Mouse (Mus musculus) spleen, adult 2 months (tissue): Measurements from ENCODE around the gene Perp.

Experiments
- CTCF ChIP-seq: fragments of 200-500 bp; IDR thresholded peaks from 2 replicates; pipeline ENCODE4 v1.5.1; 2011; ENCODE audit warnings: mild to moderate bottlenecking, inconsistent platforms; ENCODE audit not compliant: insufficient read depth, insufficient read length, insufficient replicate concordance; ENCODE audit errors: extremely low read depth
- POLR2A ChIP-seq: fragments of 200-500 bp; IDR thresholded peaks from 2 replicates; pipeline ENCODE4 v1.6.1; 2011; ENCODE audit warnings: low read depth, low read length, inconsistent platforms

- TF ChIP-seq CTCF, result no peak
- TF ChIP-seq POLR2A, result no peak
Observed at GRCm38 (mm10) chr10:18857244-18857643, 12.4 kb downstream of the Perp start.
